Mouse (Mus musculus) spleen, adult 2 months (tissue): Measurements from ENCODE around the gene Rpl13.

Experiments used
- CTCF ChIP-seq: fragments of 200-500 bp; IDR thresholded peaks from 2 replicates; pipeline ENCODE4 v1.5.1; 2011; ENCODE audit warnings: mild to moderate bottlenecking, inconsistent platforms; ENCODE audit not compliant: insufficient read depth, insufficient read length, insufficient replicate concordance; ENCODE audit errors: extremely low read depth
- POLR2A ChIP-seq: fragments of 200-500 bp; IDR thresholded peaks from 2 replicates; pipeline ENCODE4 v1.6.1; 2011; ENCODE audit warnings: low read depth, low read length, inconsistent platforms

GRCm38 (mm10) chr8:123122059-123122458, 19.9 kb downstream of the Rpl13 start:
- TF ChIP-seq CTCF (no peak), POLR2A (no peak)
